Mouse (Mus musculus) kidney, adult 2 months (tissue): ENCODE measurements around the gene Esrrg.

Experiments
- CTCF ChIP-seq: fragments of 200-500 bp; conservative IDR thresholded peaks from 2 replicates; pipeline ENCODE4 v1.5.1; 2011; ENCODE audit warnings: low read depth, mild to moderate bottlenecking, control low read depth, low read length, moderate library complexity, mixed read lengths; ENCODE audit not compliant: insufficient read depth, insufficient read length
- POLR2A ChIP-seq: fragments of 200-500 bp; IDR thresholded peaks from one replicate; pipeline ENCODE4 v1.6.1; 2011; ENCODE audit warnings: low read depth, low read length, control low read depth

- TF ChIP-seq CTCF (no peak), POLR2A (no peak)
Observed at GRCm38 (mm10) chr1:188257500-188257899, 648.9 kb downstream of the Esrrg start.
